Comparison of ENCODE assay signal across 7 mouse cellular contexts in genomic region chr9:31386368-31387180, GRCm38 (mm10). TPM values are rescaled to one million over a fixed set of nuclear protein-coding genes. Genes with fewer than 3 reads are reported as not detected.
DNase-seq lines count a peak whose midpoint lies in the region; ATAC-seq lines count a peak whose summit lies in the region.

No protein-coding gene starts in this region.

- H3K9me3 ChIP-seq in forebrain, embryonic 13.5 days (replicated peaks), result no peaks in the 10 kb centered on the region
- no peaks in the 10 kb centered on the region for H3K9me3 ChIP-seq in limb, embryonic 15.5 days
- H3K9me3 ChIP-seq in neural tube, embryonic 13.5 days, result no peaks in the 10 kb centered on the region

- 11% methylated on average over 44 of the region's 44 CpGs for WGBS in forebrain, embryonic 13.5 days
- 9% methylated on average over 43 of the region's 44 CpGs for WGBS in limb, embryonic 15.5 days
- 12% methylated on average over 38 of the region's 44 CpGs for WGBS in neural tube, embryonic 13.5 days

- H3K4me3 ChIP-seq in forebrain, embryonic 13.5 days, result peak overlapping the region; percentile 83
- peak overlapping the region; percentile 74 for H3K4me3 ChIP-seq in limb, embryonic 15.5 days
- peak overlapping the region; percentile 81 for H3K4me3 ChIP-seq in neural tube, embryonic 13.5 days

- H3K36me3 ChIP-seq in forebrain, embryonic 13.5 days (ENCODE audit: poor library complexity, severe bottlenecking), result peaks cover 24% of the 10 kb centered on the region
- peaks cover 19% of the 10 kb centered on the region for H3K36me3 ChIP-seq in limb, embryonic 15.5 days
- peaks cover 29% of the 10 kb centered on the region for H3K36me3 ChIP-seq in neural tube, embryonic 13.5 days

- H3K27ac ChIP-seq in forebrain, embryonic 13.5 days, result peak overlapping the region; percentile 54
- peak overlapping the region; percentile 22 for H3K27ac ChIP-seq in limb, embryonic 15.5 days
- H3K27ac ChIP-seq in neural tube, embryonic 13.5 days (replicated peaks), result peak overlapping the region; percentile 64

- H3K27me3 ChIP-seq in forebrain, embryonic 13.5 days, result no peaks in the 10 kb centered on the region
- no peaks in the 10 kb centered on the region for H3K27me3 ChIP-seq in limb, embryonic 15.5 days
- no peaks in the 10 kb centered on the region for H3K27me3 ChIP-seq in neural tube, embryonic 13.5 days

- peak overlapping the region; percentile 66 for H3K4me2 ChIP-seq in forebrain, embryonic 13.5 days
- H3K4me2 ChIP-seq in limb, embryonic 15.5 days, result peak overlapping the region; percentile 55
- H3K4me2 ChIP-seq in neural tube, embryonic 13.5 days, result peak overlapping the region; percentile 70

- peak overlapping the region; percentile 83 for H3K9ac ChIP-seq in forebrain, embryonic 13.5 days
- H3K9ac ChIP-seq in limb, embryonic 15.5 days, result peak overlapping the region; percentile 85
- peak overlapping the region; percentile 83 for H3K9ac ChIP-seq in neural tube, embryonic 13.5 days

- H3K4me1 ChIP-seq in forebrain, embryonic 13.5 days, result peaks cover 25% of the 10 kb centered on the region
- peaks cover 13% of the 10 kb centered on the region for H3K4me1 ChIP-seq in limb, embryonic 15.5 days
- peaks cover 27% of the 10 kb centered on the region for H3K4me1 ChIP-seq in neural tube, embryonic 13.5 days (replicated peaks)

- DNase-seq in lung, adult 18-20 months, result peak; percentile 24 to 30
- no peak for DNase-seq in lung, postnatal 4 days
- DNase-seq in urinary bladder, postnatal 10 days (ENCODE audit: low spot score), result no peak

- ATAC-seq in activated CD4-positive, CD25-positive, alpha-beta regulatory T cell, adult 4 months, result peak; percentile 20
- ATAC-seq in forebrain, embryonic 13.5 days, result peak; percentile 82
- peak; percentile 64 for ATAC-seq in limb, embryonic 15.5 days (ENCODE audit: insufficient number of reproducible peaks, low FRiP score, low TSS enrichment, low read depth)
- ATAC-seq in neural tube, embryonic 13.5 days (ENCODE audit: low read depth), result peak; percentile 86

RNA-seq across cellular contexts. Expression of gene Nfrkb, which starts 0.6 kb away (rescaled TPM):
- polyA plus RNA-seq in activated CD4-positive, CD25-positive, alpha-beta regulatory T cell, adult 4 months (2017; shearing (Covaris generic)), result 10 to 100 TPM; 26.8 to 32.0 TPM
- polyA plus RNA-seq in forebrain, embryonic 13.5 days (2015; fragmentation: Nextera tagmentation; extraction: Ambion mirVana), result 27.7 and 33.9 TPM in 2 replicates
- polyA plus RNA-seq in limb, embryonic 15.5 days (2015; fragmentation: Nextera tagmentation; extraction: Ambion mirVana), result 20.5 and 21.5 TPM in 2 replicates
- polyA plus RNA-seq in neural tube, embryonic 13.5 days (2015; fragmentation: Nextera tagmentation; extraction: Ambion mirVana), result 24.9 and 28.2 TPM in 2 replicates

Comparison
In these comparisons a context has a peak if more than half of its experiments do, and no peak if none do; other contexts are left out.
1. DNase-seq: peak in lung, adult 18-20 months (2 of 2); none in lung, postnatal 4 days (0 of 2) and urinary bladder, postnatal 10 days (single experiment).
2. ATAC-seq: peak in every context shown above with its lines; median percentile 86 in neural tube, embryonic 13.5 days; 82 in forebrain, embryonic 13.5 days; 64 in limb, embryonic 15.5 days; 20 in activated CD4-positive, CD25-positive, alpha-beta regulatory T cell, adult 4 months.
3. Peak in every context shown above with its lines, with median percentiles within 50 percentile points of each other: H3K27ac ChIP-seq, H3K4me2 ChIP-seq, H3K4me3 ChIP-seq and H3K9ac ChIP-seq.